Mouse (Mus musculus) embryo, embryonic 10 days (tissue): ENCODE results near the gene Icosl.
"Not testable (repeated sequence)": the region's sequence is repeated elsewhere in the genome, so short reads cannot be mapped to it uniquely, and the experiment has no call there.

Source experiments
- DNase-seq: peaks from one replicate; pipeline ENCODE4 v3.0.0-alpha.2; 2015; ENCODE audit warnings: low spot score

The Icosl gene

GRCm38 (mm10) chr10:78115153-78115552, 46.1 kb downstream of the Icosl start:
- DNase-seq, result no peak

- no peak for DNase-seq
These were observed 50.3 kb downstream of the Icosl start for GRCm38 (mm10) chr10:78119422-78119821.

GRCm38 (mm10) chr10:78124137-78124536, 55.0 kb downstream of the Icosl start:
- not testable (repeated sequence) for DNase-seq

GRCm38 (mm10) chr10:78125061-78125460, 56.0 kb downstream of the Icosl start:
- not testable (repeated sequence) for DNase-seq

GRCm38 (mm10) chr10:78126311-78126710, 57.2 kb downstream of the Icosl start:
- no peak for DNase-seq

- no peak for DNase-seq
These were observed 58.2 kb downstream of the Icosl start for GRCm38 (mm10) chr10:78127046-78127870.

GRCm38 (mm10) chr10:78127931-78128330, 58.8 kb downstream of the Icosl start:
- no peak for DNase-seq

GRCm38 (mm10) chr10:78128647-78129046, 59.5 kb downstream of the Icosl start:
- no peak for DNase-seq

DNA sequence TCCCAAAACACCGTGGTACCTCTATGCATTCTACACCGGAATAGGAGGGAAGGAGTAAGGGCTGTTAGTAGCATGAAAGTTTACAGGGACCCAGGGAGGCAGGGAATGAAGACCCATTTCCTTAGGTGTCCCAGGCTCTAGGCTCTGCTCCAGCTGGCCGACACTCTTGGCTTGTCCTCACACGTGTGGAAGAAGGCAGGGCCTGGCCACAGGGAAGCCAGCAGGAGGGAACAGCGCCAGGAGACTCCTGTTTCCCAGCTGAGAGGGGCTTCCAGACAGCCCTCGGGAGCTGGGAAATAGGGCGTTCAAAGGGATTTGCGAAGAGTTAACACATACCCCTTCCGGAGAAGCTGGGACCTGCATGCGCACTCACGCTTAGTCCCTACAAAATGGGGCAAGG, 60.3 kb downstream of the Icosl start:
- no peak for DNase-seq

- no peak for DNase-seq
These were observed 60.9 kb downstream of the Icosl start for GRCm38 (mm10) chr10:78129998-78130397.
